Mouse (Mus musculus): ENCODE measurements at regions not wholly inside any gene's neighbourhood (a gene's known extent, or its start where the extent isn't known, plus 50 kb on each side); places are given as distances from the start of the nearest gene placed in this dataset.

- in situ Hi-C loops (cut with MboI) = no loop called here
Measured at GRCm38 (mm10) chr15:62347697-62348096, 1424.9 kb upstream of the A1bg start.

GRCm38 (mm10) chr15:62345893-62346292 lies 1423.1 kb upstream of the A1bg start:
- in situ Hi-C loops (cut with MboI) = no loop called here

DNA sequence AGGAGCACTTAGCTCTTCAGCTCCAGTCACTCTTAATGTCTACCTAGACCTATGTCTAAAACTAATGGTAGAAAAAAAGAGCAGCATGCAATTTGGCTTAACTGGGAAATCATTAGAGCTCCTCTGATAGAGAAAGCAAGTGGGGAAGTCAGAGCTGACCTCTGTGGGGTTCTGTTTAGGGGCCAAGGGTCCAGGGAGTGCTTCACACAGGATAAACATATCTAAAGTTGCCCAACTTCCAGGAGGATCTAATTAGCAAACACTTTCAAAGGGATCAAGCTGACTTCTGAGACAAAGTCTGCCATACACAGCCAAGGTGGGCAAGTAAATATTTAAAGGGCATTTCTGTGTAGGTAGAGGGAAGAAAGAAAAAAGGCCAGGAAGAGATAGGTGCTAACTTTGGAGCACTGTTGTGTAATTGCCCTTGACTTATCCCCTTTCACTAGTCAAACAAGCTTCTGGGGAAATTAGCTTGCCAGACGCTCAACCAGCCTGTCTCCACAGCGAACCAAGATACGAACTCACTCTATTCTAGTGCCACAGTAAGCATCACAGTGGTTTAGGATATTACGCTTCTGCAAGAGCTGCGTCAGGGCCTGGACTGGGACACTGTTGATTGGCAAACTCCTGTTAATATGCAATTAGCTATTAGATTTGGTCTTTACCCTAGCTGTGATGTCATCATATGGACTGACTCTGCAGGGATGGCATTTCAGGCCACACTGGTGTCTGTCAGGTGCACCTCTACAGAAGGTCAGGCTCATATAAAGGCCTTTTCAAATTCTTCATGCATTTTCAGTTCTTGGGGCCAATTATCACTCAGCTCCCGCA lies 1413.9 kb upstream of the A1bg start:
- in situ Hi-C loops (cut with MboI) = no loop called here

- in situ Hi-C loops (cut with MboI) = no loop called here
Measured at GRCm38 (mm10) chr15:62334256-62335009, 1411.6 kb upstream of the A1bg start.

DNA sequence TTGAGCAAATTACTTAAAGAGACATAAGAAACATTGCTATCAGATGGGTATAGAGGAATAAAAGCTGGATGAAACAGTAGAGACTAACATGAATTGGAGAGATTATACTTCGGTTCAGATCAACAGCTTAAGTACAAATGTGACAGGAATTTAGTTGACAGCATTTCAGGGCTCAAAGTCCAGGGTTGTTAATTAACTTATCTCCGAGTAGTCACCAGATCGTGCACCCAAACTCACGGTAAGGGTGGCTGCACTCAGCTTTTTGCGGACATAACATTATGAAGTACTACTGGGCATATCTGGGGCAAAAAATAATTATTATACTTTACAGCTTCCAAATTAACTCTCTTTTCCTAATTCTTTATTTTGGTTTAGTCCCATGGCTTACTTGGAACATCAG lies 1409.3 kb upstream of the A1bg start:
- in situ Hi-C loops (cut with MboI) = no loop called here

GRCm38 (mm10) chr15:62331138-62331800 lies 1408.5 kb upstream of the A1bg start:
- in situ Hi-C loops (cut with MboI) = no loop called here

DNA sequence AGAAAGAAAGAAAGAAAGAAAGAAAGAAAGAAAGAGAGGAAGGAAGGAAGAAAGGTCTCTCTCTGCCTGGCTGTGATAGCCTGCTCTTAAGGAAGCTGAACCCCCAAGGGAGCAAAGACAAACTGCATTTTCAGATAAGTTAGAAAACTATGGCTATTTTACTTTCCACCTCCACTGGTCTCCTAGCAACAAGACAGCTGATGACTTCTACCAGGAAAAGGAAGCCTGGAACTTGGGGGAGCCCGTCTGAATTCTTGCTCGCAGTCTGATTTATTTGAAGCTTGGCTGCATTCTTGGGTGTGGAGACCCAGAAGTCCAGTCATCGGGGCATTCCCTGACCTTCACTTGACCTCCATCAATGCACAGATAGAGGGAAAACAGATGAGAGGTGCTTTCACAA lies 1406.1 kb upstream of the A1bg start:
- in situ Hi-C loops (cut with MboI) = no loop called here

DNA sequence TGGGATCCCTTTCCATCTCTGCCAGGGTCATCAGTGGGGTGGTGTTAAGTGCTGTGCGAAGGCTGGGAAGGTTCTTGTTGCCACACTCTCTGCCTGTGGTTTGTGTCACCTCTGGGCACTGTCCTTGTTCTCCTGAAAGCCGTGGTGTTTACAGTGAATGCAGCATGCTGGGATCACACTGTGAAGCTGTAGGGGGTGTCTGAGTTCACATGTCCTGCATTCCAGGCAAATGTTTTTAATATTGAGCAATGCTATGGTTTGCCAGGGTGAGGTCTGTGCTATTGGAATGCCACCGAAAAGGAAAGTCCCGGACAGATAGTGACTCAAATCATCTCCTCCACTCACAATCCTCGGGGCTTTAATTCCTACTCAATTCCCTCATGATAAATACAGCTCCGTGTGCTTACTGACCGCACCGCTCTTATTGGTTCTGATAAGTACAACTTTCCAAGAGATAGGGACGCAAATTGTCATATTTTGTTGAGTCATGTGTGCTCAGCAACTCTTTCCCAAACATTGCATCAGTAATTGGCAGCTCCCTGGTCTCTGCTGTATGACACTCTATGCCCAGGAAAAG lies 1405.6 kb upstream of the A1bg start:
- in situ Hi-C loops (cut with MboI) = no loop called here

- in situ Hi-C loops (cut with MboI) = no loop called here
Measured at GRCm38 (mm10) chr15:62327481-62327880, 1404.7 kb upstream of the A1bg start.

DNA sequence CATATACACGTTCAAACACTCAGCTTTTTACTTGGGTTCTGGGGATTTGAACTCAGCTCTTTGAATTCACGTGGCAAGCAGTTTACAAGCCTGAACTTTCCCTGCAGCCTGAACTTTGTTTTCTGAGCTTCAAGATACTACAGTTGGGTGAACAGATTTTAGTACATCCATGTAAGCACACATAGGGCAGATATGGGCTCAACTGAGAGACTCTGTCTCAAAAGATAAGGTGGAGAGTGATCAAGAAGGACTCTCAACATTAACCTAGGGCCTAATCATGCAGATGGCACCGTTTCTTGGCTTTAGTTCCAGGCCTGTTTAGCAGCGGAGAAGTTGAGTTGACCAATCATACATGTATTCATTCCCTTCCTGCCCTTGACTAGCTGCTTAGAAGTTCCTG lies 1403.7 kb upstream of the A1bg start:
- in situ Hi-C loops (cut with MboI) = no loop called here

DNA sequence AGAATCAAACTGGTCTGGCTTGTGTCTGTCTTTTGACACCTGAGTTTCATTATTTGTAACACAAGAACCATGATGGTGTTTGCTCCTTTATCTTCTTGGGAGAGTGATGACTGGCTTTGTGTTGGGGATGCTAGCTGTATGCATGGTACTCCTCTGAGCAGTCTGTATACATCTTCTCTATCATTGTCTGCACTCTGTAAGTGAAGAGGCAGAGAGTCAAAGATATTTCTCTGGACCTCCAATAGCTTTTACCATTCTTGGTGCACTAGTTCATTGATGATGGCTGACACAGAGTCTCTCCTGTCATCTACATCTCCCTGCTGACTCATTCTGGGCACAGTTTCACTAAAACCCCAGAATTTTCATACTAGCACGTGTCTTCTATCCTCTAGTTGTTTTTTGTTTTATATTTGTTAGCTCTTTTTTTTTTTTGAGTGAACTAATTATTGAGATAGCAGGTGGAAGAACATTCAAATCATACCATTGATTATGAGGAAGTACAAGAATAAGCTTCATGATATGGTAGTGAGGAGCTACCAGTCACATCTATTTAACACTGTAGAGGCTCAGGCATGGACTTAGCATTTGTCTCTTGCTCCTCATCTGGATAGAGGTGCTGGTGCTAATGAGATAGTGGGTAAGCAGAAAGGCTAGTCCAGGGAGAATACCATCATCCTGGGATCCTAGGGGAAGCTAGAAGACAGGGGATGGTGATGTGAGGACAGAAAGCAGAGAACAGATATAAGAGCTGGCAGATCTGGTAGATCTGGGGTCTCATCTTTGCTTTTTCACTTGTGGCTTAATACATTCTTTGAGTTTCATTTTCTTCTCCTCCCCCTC lies 1402.9 kb upstream of the A1bg start:
- in situ Hi-C loops (cut with MboI) = no loop called here

DNA sequence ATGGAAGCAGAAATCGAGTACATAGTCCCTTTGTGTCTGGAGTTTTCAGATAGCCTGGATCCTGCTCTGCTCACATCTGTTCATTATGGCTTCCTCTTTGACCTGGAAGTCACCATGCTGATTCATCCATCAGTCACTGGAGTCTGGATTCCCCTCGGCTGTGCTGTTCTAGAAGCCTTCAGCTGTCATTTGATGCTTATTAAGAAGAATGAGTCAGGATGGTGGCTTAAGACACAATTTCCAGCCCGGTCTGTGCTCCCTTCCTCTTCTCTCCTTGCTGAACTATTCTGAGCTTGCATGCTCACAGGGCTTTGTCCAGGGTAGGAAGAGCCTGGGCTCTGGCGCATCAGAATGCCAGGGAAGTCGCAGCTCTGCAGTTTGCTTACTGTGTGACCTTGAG lies 1398.2 kb upstream of the A1bg start:
- in situ Hi-C loops (cut with MboI) = no loop called here

DNA sequence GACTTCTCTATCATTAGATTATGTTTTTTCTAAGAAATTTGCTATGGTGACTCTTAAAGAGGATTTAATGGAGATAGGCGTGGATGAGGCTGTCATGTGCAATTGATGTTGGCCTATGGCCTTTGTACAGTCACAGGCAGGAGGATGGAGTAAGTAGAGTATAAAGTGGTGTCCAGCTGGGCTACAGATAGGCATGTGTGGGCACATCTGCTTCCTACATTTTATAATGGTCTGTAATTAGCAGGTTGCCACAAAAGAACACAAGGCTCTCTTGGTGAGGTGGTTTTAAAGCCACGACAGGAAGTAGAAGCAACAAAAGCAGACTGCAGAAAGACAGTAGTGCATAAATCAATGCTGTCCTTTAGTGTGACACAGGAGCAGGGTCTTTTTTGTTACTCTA lies 1391.6 kb upstream of the A1bg start:
- in situ Hi-C loops (cut with MboI) = no loop called here

GRCm38 (mm10) chr15:62302233-62302632 lies 1379.4 kb upstream of the A1bg start:
- in situ Hi-C loops (cut with MboI) = no loop called here

DNA sequence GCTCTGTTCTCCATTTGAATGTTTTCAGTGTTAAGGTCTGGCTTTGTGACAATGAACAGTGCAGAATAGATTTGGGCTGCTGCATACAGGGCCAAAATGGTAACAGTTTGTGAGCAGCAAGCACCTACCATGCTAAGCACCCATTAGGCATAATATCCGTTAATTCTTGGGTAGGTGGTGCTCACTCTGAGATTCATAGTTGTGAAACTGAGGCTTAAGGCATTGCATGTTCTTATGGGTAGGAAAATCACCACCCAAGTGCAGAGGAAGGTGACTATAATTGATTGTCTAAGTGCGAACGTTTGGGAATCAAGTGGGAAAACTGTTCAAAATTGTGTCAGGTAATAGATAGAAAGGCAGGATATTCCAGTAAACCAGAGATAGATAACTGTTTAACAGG lies 1378.8 kb upstream of the A1bg start:
- in situ Hi-C loops (cut with MboI) = no loop called here

- in situ Hi-C loops (cut with MboI) = no loop called here
Measured at GRCm38 (mm10) chr15:62297138-62297537, 1374.3 kb upstream of the A1bg start.

GRCm38 (mm10) chr15:62295233-62295927 lies 1372.6 kb upstream of the A1bg start:
- in situ Hi-C loops (cut with MboI) = no loop called here

GRCm38 (mm10) chr15:62294786-62295185 lies 1372.0 kb upstream of the A1bg start:
- in situ Hi-C loops (cut with MboI) = no loop called here

DNA sequence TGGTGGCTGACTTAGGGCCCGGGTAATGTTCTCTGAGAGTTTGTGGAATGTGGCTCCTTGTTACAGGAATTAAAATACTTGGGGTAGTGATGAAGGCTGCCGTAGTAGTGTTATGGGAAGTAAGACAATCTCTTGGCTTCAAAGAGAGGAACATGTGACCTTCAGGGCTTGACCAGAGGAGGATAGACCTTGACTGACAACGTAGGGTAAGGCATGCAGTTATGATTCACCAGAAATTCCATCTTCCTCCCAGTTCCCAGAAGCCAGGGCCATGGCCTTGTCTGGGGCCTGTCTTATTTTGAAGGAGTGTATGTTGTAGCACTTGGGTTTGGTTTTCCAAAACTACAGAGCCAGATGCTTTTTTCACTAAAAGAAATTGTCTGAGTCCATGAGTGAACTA lies 1370.1 kb upstream of the A1bg start:
- in situ Hi-C loops (cut with MboI) = no loop called here

DNA sequence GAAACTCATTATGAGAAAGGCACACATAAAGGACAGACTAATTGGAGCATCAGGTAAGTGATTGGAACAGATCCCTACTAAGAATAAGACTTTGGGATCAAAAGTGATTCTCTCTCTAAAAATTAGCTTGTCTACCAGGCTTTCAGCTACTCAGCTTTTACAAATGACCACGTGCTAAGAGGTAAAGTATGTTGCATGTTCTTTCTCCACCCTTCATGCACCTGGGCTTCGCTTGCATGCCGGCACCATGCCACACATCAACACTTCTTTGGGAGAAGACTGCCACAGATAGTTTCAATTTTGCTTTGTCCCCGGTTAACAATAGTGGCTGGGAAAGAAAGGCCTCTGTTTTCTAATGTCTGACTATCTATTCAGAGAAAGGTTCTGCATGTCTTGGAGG lies 1367.9 kb upstream of the A1bg start:
- in situ Hi-C loops (cut with MboI) = no loop called here

All from mature B cell (primary cell).